Mouse (Mus musculus): ENCODE measurements at regions not wholly inside any gene's neighbourhood (a gene's known extent, or its start where the extent isn't known, plus 50 kb on each side); places are given as distances from the start of the nearest gene placed in this dataset.

GRCm38 (mm10) chr2:99236968-99237367 lies 569.9 kb upstream of the Gm10800 start:
- peak; percentile 11 for DNase-seq (ENCODE audit: extremely low read depth, low read depth)

Data from MEL-GATA-1-ER (cell line).